Comparison of ENCODE assay signal across 9 mouse cellular contexts in the genomic region with DNA sequence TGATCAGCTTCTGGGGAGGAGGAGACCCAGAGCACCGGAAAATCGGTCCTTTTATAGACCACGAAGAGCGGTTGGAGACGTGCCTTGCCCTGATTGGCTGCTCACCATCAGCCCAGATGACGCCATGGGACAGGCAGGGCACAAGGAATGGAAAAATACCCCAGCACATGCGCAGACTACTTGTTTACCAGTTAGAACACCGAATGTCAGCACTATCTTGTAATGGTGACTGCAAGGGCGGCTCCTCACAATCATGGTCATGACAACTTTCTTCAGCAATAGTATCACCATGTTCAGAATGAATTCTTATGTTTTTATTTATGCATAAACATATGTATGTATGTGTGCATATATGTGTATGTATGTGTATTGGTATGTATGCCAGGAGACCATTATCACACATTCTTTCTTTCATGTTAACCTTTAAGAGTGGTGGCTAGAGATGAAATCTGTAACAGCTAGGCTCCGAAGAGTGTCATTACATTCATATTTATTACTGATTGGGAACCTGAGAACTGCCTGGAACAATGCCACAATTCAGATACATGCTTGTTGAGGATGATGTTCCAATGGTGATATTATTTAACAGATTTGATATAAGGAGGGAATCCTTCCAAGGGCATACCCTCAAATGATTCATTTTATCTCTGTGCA. TPM values are rescaled to one million over a fixed set of nuclear protein-coding genes. Genes with fewer than 3 reads are reported as not detected.
A peak's percentile ranks its signal among the peaks of the same experiment; 100 is the strongest.
DNase-seq lines count a peak whose midpoint lies in the region; ATAC-seq and TF ChIP-seq lines count a peak whose summit lies in the region.
"Not testable (repeated sequence)": the region's sequence is repeated elsewhere in the genome, so short reads cannot be mapped to it uniquely, and the experiment has no call there.
"Had no signal": no experiment of that assay in that cellular context is flagged by ENCODE, and none has a peak within 500 bp of the region (broad histone marks: within the 10 kb centered on the region; RNA-seq: fewer than 3 reads in every experiment).

No protein-coding gene starts in this region.

- DNase-seq in A20 (ENCODE audit: low read depth, low spot score): peak; percentile 4
- peak; percentile 3 for DNase-seq in adrenal gland, postnatal 14 days
- not testable (repeated sequence) for DNase-seq in forebrain, postnatal 0 days; midbrain, postnatal 0 days (ENCODE audit: low spot score)
- peak; percentile 9 for DNase-seq in heart, postnatal 4 days
- DNase-seq in kidney, adult 18-20 months: peak; percentile 6
- DNase-seq in testis, postnatal 10 days (ENCODE audit: low spot score): peak; percentile 45

- ATAC-seq in forebrain, postnatal 0 days: 0 out of 2 replicates have a peak, but pooled peaks have one; percentile 12
- peak; percentile 36 for ATAC-seq in liver, embryonic 15.5 days (ENCODE audit: insufficient read depth)
- ATAC-seq in midbrain, postnatal 0 days (ENCODE audit: low FRiP score): peak; percentile 68

- H3K27ac ChIP-seq in forebrain, postnatal 0 days (ENCODE audit: low read depth, low read length); liver, embryonic 15.5 days (replicated peaks); midbrain, postnatal 0 days (ENCODE audit: low read depth, low read length): not testable (repeated sequence)

- H3K27me3 ChIP-seq in forebrain, postnatal 0 days (ENCODE audit: insufficient read depth, low read length); liver, embryonic 15.5 days; midbrain, postnatal 0 days (ENCODE audit: insufficient read depth, low read length): not testable (repeated sequence)

- not testable (repeated sequence) for H3K9me3 ChIP-seq in forebrain, postnatal 0 days (ENCODE audit: low read length); liver, embryonic 15.5 days (replicated peaks)
- H3K9me3 ChIP-seq in midbrain, postnatal 0 days (ENCODE audit: low read length): peaks cover 15% of the 10 kb centered on the region

- not testable (repeated sequence) for H3K4me1 ChIP-seq in forebrain, postnatal 0 days (ENCODE audit: insufficient read depth); liver, embryonic 15.5 days (replicated peaks); midbrain, postnatal 0 days (ENCODE audit: insufficient read depth, low read length)

- not testable (repeated sequence) for H3K9ac ChIP-seq in forebrain, postnatal 0 days; liver, embryonic 15.5 days; midbrain, postnatal 0 days (replicated peaks; ENCODE audit: low read length, poor library complexity, severe bottlenecking)

- H3K36me3 ChIP-seq in forebrain, postnatal 0 days (ENCODE audit: insufficient read depth); liver, embryonic 15.5 days (replicated peaks); midbrain, postnatal 0 days (ENCODE audit: insufficient read depth, low read length): not testable (repeated sequence)

- WGBS in forebrain, postnatal 0 days: 82% methylated on average over 10 of the region's 10 CpGs
- 64% methylated on average over 10 of the region's 10 CpGs for WGBS in liver, embryonic 15.5 days (ENCODE audit: insufficient replicate concordance)
- 82% methylated on average over 10 of the region's 10 CpGs for WGBS in midbrain, postnatal 0 days

- not testable (repeated sequence) for TF ChIP-seq CTCF in forebrain, postnatal 0 days (IDR thresholded peaks at IDR 0.05; ENCODE audit: low read depth); midbrain, postnatal 0 days (IDR thresholded peaks at IDR 0.05)

- not testable (repeated sequence) for H3K4me2 ChIP-seq in forebrain, postnatal 0 days (ENCODE audit: low read depth); liver, embryonic 15.5 days; midbrain, postnatal 0 days (ENCODE audit: low read depth, low read length, poor library complexity, severe bottlenecking)

- H3K4me3 ChIP-seq in forebrain, postnatal 0 days (ENCODE audit: low read depth, low read length); liver, embryonic 15.5 days (replicated peaks); midbrain, postnatal 0 days (ENCODE audit: low read depth, low read length): not testable (repeated sequence)

RNA-seq across cellular contexts. Expression of gene Zfp600, which starts 11.4 kb away (rescaled TPM):
- total RNA-seq in adrenal gland, postnatal 14 days (2021): 0.30 TPM in 1 of 2 replicates, not detected in the other
- not detected in 2 replicates for total RNA-seq in forebrain, postnatal 0 days (2014; rRNA removed)
- polyA plus RNA-seq in forebrain, postnatal 0 days (2015; fragmentation: Nextera tagmentation; extraction: Ambion mirVana): not detected in 2 replicates
- under 1 TPM in 1 of 2 experiments, not detected in 1; 0.79 TPM for total RNA-seq in heart, postnatal 4 days (2021)
- polyA plus RNA-seq in liver, embryonic 15.5 days (2015; fragmentation: Nextera tagmentation; extraction: Ambion mirVana): not detected in 2 replicates
- not detected in 2 replicates for total RNA-seq in midbrain, postnatal 0 days (2014; rRNA removed)
- polyA plus RNA-seq in midbrain, postnatal 0 days (2015; fragmentation: Nextera tagmentation; extraction: Ambion mirVana): not detected in 2 replicates
- polyA plus RNA-seq: large intestine, adult 2 months had no signal

Comparison
In these comparisons a context has a peak if more than half of its experiments do, and no peak if none do; other contexts are left out.
1. ATAC-seq: peak in every context shown above with its lines; median percentile 68 in midbrain, postnatal 0 days; 36 in liver, embryonic 15.5 days; 12 in forebrain, postnatal 0 days.